Mouse (Mus musculus) small intestine, adult 2 months (tissue): Measurements from ENCODE around the gene Ide.

Source experiments
- CTCF ChIP-seq: fragments of 200-500 bp; IDR thresholded peaks from 2 replicates; pipeline ENCODE4 v1.5.1; 2012; ENCODE audit warnings: low read depth, mild to moderate bottlenecking, control low read depth, inconsistent platforms, low read length, moderate library complexity, mixed read lengths; ENCODE audit not compliant: insufficient replicate concordance, insufficient read length; ENCODE audit errors: extremely low read depth
- POLR2A ChIP-seq: fragments of 200-500 bp; IDR thresholded peaks from 2 replicates; pipeline ENCODE4 v1.6.1; 2012; ENCODE audit warnings: low read depth, mild to moderate bottlenecking, control low read depth, inconsistent platforms, low read length, moderate library complexity

DNA sequence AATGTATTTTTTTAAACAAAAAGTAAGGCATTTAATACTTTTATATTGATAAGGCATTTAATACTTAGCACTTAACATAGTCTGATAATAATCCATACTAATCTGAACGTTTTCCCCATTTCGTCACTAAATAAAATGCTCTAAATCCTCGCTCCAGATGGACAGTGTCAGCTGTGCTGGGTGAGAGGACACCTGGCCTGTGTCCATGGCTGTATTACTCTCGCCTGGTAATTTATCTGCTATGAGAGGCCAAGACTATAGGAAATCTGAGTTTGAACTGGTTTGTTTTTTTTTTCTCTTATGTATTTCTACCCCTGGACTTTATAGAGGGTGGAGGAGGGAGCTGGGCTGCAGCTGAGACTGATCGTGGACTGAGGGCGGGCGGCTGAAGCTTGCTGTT, 28.7 kb downstream of the Ide start:
- TF ChIP-seq CTCF: no peak
- TF ChIP-seq POLR2A: no peak
